Mouse (Mus musculus) embryonic fibroblast, embryonic 13.5 days (primary cell): Measurements from ENCODE around the gene Vav2. TPM values are rescaled to one million over a fixed set of nuclear protein-coding genes. Genes with fewer than 3 reads are reported as not detected.

ENCODE experiments used
- H3K27ac ChIP-seq: 2 replicates; pipeline ENCODE4 v1.5.1; 2012; ENCODE audit warnings: low read length, control low read depth, inconsistent platforms; ENCODE audit not compliant: insufficient read depth
- H3K4me1 ChIP-seq: 2 replicates; pipeline ENCODE4 v1.6.1; 2011; ENCODE audit warnings: low read length; ENCODE audit not compliant: control insufficient read depth, insufficient read depth
- H3K4me3 ChIP-seq: 2 replicates; pipeline ENCODE4 v1.5.1; 2011; ENCODE audit warnings: mild to moderate bottlenecking, control low read depth, low read length; ENCODE audit not compliant: insufficient read depth
- CTCF ChIP-seq: IDR thresholded peaks from 2 replicates; pipeline ENCODE4 v1.5.1; 2011; ENCODE audit warnings: mild to moderate bottlenecking, control low read depth, low read length, moderate library complexity, borderline replicate concordance; ENCODE audit not compliant: insufficient read depth
- POLR2A ChIP-seq: IDR thresholded peaks from 2 replicates; pipeline ENCODE4 v1.6.1; 2011; ENCODE audit warnings: low read depth, mild to moderate bottlenecking, control low read depth, low read length, moderate library complexity
- polyA plus RNA-seq: library from polyadenylated mRNA; stranded (reverse); fragments of >200 nt; gene quantifications from 2 replicates; pipeline ENCODE4 v1.2.4, GENCODE M21; 2011; ENCODE audit warnings: low read depth; ENCODE audit not compliant: missing spikeins, insufficient read length

The Vav2 gene
- polyA plus RNA-seq, 1 experiment = 8.6 TPM

GRCm38 (mm10) chr2:27371450-27371849, 55.4 kb downstream of the Vav2 start:
- TF ChIP-seq CTCF = no peak
- TF ChIP-seq POLR2A = no peak
- no peak overlapping the region for H3K4me3 ChIP-seq
- H3K27ac ChIP-seq = no peak overlapping the region
- H3K4me1 ChIP-seq = no peaks in the 10 kb centered on the region

- H3K27ac ChIP-seq = no peak overlapping the region
- H3K4me1 ChIP-seq = no peaks in the 10 kb centered on the region
- no peak overlapping the region for H3K4me3 ChIP-seq
- TF ChIP-seq POLR2A (no peak), CTCF (no peak)
Observed at GRCm38 (mm10) chr2:27368980-27369379, 57.9 kb downstream of the Vav2 start.

- Histone ChIP-seq H3K4me3 (no peak overlapping the region), H3K4me1 (no peaks in the 10 kb centered on the region), H3K27ac (no peak overlapping the region)
- TF ChIP-seq CTCF = no peak
- TF ChIP-seq POLR2A = no peak
Observed at GRCm38 (mm10) chr2:27365296-27365695, 61.5 kb downstream of the Vav2 start.

- H3K4me3 ChIP-seq = no peak overlapping the region
- H3K4me1 ChIP-seq = no peaks in the 10 kb centered on the region
- H3K27ac ChIP-seq = no peak overlapping the region
- TF ChIP-seq CTCF (no peak), POLR2A (no peak)
Observed at GRCm38 (mm10) chr2:27361786-27362185, 65.0 kb downstream of the Vav2 start.

- Histone ChIP-seq H3K4me1 (no peaks in the 10 kb centered on the region), H3K4me3 (no peak overlapping the region), H3K27ac (no peak overlapping the region)
- no peak for TF ChIP-seq POLR2A
- TF ChIP-seq CTCF = no peak
Observed at GRCm38 (mm10) chr2:27358461-27358860, 68.4 kb downstream of the Vav2 start.

GRCm38 (mm10) chr2:27355684-27356083, 71.1 kb downstream of the Vav2 start:
- no peak for TF ChIP-seq CTCF
- no peak for TF ChIP-seq POLR2A
- Histone ChIP-seq H3K27ac (no peak overlapping the region), H3K4me1 (no peaks in the 10 kb centered on the region), H3K4me3 (no peak overlapping the region)

- TF ChIP-seq CTCF (no peak), POLR2A (no peak)
- Histone ChIP-seq H3K27ac (no peak overlapping the region), H3K4me1 (no peaks in the 10 kb centered on the region), H3K4me3 (no peak overlapping the region)
Observed at GRCm38 (mm10) chr2:27354610-27355211, 72.1 kb downstream of the Vav2 start.

- H3K4me1 ChIP-seq = no peaks in the 10 kb centered on the region
- no peak overlapping the region for H3K27ac ChIP-seq
- no peak overlapping the region for H3K4me3 ChIP-seq
- TF ChIP-seq CTCF (no peak), POLR2A (no peak)
Observed at GRCm38 (mm10) chr2:27352720-27353119, 74.1 kb downstream of the Vav2 start.

- Histone ChIP-seq H3K4me1 (no peaks in the 10 kb centered on the region; the same call in 1 of the 2 replicates), H3K4me3 (no peak overlapping the region), H3K27ac (no peak overlapping the region)
- no peak for TF ChIP-seq POLR2A
- TF ChIP-seq CTCF = no peak
Observed at GRCm38 (mm10) chr2:27350371-27350770, 76.5 kb downstream of the Vav2 start.

GRCm38 (mm10) chr2:27343984-27344453, 82.8 kb downstream of the Vav2 start:
- TF ChIP-seq POLR2A (no peak), CTCF (no peak)
- Histone ChIP-seq H3K4me3 (no peak overlapping the region), H3K4me1 (no peaks in the 10 kb centered on the region; the same call in 1 of the 2 replicates), H3K27ac (no peak overlapping the region)
